Mouse (Mus musculus) right cerebral cortex, adult 2 months (tissue): ENCODE measurements around the gene Glis3.

Source experiments
- DNase-seq, 2 experiments: peaks; one replicate each; pipeline ENCODE4 v3.0.0; 2021 to 2022; ENCODE audit warnings: low spot score in 2 of 2

Glis3 gene

GRCm38 (mm10) chr19:28335890-28336289 lies 344.0 kb downstream of the Glis3 start:
- DNase-seq: no peak

DNA sequence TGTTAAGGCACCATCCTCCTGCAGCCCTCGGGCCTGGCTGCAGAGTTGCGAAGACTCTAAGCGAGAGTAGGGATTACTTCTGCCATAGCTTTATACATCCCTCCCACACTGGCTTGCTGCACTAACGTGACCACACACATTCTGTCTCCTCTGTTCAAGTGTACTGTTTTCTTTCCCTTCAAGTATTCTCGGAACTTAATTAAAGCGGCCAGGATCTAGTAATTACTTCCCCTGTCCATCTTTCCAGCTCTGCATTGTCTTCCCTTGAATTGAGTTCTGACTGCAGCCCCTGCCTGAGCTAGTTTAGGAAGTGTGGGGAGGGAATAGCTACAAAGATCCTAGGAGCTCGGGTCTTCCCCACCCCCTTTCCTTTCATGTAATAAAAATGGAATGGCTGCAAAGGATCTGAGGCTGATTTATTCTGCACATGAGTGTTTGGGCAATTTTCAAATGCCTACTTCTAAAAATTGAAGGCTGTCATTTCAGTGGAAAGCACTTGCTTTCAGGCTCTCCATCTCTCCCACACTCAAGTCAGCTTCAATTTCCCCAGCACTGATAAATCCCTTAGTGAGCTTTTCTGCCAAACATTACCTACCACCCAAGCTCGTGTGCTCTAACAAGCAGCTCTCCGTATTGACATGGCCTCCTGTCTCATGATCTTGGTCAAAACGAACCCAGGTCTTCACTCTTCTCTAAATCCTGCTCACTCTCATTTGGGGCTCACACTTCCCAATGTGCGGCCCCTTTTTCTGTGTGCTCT lies 346.7 kb downstream of the Glis3 start:
- DNase-seq: peak in 1 of 2 experiments; percentile 4

GRCm38 (mm10) chr19:28328444-28329110 lies 351.3 kb downstream of the Glis3 start:
- no peak for DNase-seq

DNA sequence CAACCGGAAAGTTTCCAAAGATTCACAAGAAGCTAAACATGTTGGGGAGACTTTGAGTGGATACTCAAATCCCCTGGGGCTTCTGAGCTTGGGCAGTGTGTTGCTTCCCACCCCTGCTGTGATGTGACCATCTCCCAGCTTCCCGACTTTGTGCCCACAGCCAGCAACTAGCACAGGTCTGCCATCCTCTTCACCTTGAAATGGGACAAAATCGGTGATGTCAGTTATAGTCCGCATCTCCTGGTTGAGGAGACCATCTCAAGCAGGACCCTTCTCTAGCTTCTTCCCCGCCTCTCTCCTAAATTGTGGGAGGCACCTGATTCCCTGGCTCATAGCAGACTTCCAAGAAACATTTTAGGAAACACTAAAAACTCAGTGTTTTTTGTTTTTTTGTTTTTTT lies 352.3 kb downstream of the Glis3 start:
- DNase-seq: no peak

DNA sequence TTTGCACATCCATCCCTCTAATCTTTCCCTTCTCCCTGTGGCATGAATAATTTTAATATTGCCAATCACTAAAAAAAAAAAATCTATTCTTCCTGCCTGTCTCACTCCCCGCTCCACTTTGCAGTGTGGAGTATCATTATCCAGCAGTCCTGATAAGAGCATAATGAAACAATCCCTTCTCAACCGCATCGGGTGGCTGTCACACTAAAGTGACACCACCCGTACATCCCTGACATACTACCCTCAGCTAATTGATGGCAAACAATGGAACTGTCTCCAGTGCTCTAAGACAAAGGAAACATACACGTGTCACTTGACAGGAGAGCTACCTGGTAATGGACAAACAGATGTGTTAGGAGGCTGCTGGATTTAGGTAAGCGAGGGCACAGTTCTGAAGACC lies 373.8 kb downstream of the Glis3 start:
- no peak for DNase-seq

- no peak for DNase-seq
Measured at GRCm38 (mm10) chr19:28305510-28305909, 374.4 kb downstream of the Glis3 start.

DNA sequence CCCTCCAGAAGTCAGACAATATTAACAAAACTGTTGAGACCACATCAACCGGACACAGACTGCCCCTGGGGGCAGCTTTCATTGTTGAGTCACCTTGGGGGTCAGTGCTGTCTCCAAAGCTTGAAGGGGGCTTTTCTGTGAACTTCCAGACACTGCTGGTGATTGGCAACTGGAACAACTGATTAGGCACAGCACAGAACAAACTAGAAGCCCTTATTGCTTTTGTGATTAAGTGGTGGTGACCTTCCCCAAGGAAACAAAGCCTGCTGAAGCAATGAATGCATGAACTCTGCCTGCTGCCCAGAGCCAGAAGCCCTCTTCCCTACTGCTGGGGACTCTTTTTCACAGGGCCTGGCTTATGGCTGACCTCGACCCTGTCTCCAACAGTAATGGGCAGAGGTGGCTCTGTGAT lies 377.0 kb downstream of the Glis3 start:
- no peak for DNase-seq

DNA sequence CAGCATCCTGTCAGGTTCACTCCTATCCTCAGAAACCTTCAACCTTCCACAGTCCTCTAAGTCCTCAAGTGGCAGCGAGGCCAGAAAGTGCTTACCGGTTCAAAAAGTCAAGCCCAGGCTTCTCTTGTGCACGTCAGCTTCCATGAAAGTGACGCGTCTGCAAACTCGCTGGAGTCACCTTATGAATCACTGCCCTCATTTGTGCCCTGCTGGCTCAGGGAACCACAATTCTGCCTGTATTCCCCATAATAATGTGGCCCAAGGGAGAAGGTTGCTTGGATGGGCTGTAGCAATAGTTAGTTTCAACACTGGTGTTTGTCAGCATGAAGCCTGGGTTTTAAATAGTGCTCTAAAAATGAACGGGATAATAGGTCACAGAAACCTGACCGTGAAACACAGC lies 379.7 kb downstream of the Glis3 start:
- no peak for DNase-seq

GRCm38 (mm10) chr19:28299211-28299775 lies 380.6 kb downstream of the Glis3 start:
- DNase-seq: no peak

GRCm38 (mm10) chr19:28298669-28299068 lies 381.2 kb downstream of the Glis3 start:
- peak; percentile 41 to 53 for DNase-seq

DNA sequence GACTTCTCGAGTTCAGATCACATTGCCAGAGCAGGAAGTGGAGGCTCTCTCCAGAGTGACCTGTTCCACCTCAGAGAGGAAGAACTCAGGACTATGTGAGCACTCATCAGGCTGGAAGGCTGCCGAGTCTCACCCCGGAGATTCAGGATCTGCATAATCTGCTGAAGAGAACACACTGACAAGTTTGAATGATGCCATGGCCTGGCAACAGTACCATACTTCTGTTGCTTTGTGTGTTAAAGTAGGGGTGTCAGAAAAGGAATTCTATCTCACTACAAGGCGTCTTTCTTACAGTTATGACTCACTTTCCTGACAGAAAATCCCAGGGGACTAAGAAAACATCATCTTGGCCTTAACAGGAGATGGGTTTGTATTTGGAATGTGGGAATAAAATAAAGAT lies 388.3 kb downstream of the Glis3 start:
- DNase-seq: no peak

- DNase-seq: no peak
Measured at GRCm38 (mm10) chr19:28289457-28289856, 390.4 kb downstream of the Glis3 start.

GRCm38 (mm10) chr19:28287431-28287830 lies 392.4 kb downstream of the Glis3 start:
- no peak for DNase-seq

DNA sequence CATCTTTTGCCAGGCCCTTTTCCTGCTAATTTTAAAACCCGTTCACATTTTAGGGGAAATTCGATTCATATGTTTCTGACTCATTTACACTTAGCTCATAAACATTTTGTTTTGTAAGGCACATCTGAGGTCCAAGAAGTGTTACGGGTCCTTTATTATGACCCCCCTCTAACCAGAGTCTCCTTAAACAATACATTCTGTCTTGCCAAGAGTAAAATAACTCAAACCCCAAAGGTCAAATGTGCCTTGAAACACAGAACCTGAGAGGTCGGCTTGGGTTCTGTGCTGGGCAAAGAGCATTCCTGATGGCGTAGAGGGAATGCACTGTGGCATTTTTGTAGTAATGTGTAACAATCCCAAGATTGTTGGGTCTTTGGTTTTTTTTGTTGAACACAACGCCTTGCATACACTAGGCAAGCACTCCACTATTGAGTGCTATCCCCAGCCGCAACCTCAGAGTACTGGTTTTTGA lies 395.7 kb downstream of the Glis3 start:
- DNase-seq: no peak

- DNase-seq: no peak
Measured at GRCm38 (mm10) chr19:28283241-28284097, 396.4 kb downstream of the Glis3 start.

- no peak for DNase-seq
Measured at GRCm38 (mm10) chr19:28281405-28281804, 398.5 kb downstream of the Glis3 start.

- DNase-seq: no peak
Measured at GRCm38 (mm10) chr19:28277104-28277503, 402.8 kb downstream of the Glis3 start.

DNA sequence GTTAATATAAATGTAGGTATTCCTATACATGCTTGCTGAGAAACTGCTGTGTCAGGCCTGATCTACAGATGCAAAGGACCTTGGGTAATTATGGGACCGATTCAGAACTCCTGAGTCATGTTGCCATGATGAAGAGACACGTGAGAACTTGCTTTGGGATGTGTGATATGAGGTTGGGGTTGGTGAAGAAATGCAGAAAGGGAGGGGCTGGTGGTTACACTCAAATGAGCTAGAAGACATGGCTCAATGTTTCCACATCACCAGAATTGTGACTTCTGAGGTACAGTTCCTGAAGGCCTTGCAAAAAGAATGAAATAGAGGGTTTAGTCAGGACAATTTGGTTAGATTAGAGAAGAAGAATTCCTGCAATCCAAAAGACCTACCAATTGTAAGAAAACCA lies 405.4 kb downstream of the Glis3 start:
- no peak for DNase-seq

DNA sequence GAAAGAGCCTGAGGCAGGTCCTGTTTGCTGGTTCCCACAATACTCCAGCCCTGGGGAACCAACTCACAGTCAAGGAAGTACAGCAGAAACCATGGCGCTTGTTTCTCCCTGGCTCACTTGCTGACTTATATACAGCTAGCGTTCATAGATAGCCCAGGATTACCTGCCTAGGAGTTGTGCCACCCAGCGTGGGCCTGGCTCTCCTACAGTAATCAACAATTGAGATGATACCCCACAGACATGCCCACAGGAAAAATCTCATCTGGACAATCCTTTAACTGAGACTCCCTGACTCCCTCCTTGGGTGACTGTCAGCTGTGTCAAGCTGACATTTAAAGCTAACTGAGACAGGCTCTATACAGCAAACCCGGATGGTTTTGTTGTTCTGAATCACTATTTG lies 405.9 kb downstream of the Glis3 start:
- no peak for DNase-seq

DNA sequence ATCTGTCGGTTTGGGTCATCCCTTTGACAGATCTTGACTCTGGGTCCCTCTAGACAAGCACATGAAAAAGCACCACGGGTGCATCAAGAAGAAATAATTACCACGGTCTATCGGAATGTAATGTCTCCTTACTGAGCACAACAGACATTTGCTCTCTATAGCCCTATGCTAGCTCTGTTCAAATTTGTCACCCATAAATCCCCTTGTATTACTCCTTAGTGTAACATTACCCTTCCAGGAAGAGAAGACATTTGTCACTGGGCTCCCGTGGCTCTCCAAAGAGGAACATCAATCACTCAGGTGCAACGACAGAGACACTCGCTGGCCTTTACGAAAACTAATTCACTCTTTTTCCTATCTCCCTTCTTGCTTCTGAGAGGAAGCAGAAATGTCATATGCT lies 413.0 kb downstream of the Glis3 start:
- no peak for DNase-seq

- no peak for DNase-seq
Measured at GRCm38 (mm10) chr19:28265776-28266175, 414.1 kb downstream of the Glis3 start.
